Mouse (Mus musculus): ENCODE data around the gene Mettl23. TPM values are rescaled to one million over a fixed set of nuclear protein-coding genes. Genes with fewer than 3 reads are reported as not detected.

Mettl23 gene
- total RNA-seq, 1 experiment: 34.4 TPM

- Histone ChIP-seq H3K27ac (ENCODE audit: insufficient read depth, low read depth, low read length, poor library complexity, severe bottlenecking) (no peak overlapping the region), H3K36me3 (ENCODE audit: control insufficient read depth, insufficient read depth, low read length, poor library complexity, severe bottlenecking) (peaks cover 48% of the 10 kb centered on the region), H3K9ac (ENCODE audit: insufficient read depth, low read depth, low read length, poor library complexity, severe bottlenecking) (no peak overlapping the region), H3K4me3 (ENCODE audit: insufficient read depth in 1 of 2, low read depth in 1 of 2, low read length in 2 of 2, poor library complexity in 1 of 2, severe bottlenecking in 1 of 2) (no peak overlapping the region), H3K9me3 (ENCODE audit: control insufficient read depth, insufficient read depth, low read depth, low read length) (no peaks in the 10 kb centered on the region), H3K4me1 (ENCODE audit: control insufficient read depth in 2 of 2, insufficient read depth in 2 of 2, low read length in 2 of 2, poor library complexity in 1 of 2) (peaks cover 0 to 7% of the 10 kb centered on the region in 2 experiments; a peak in 1 of 4 replicates)
- DNase-seq (ENCODE audit: low read depth, low spot score): no peak
- TF ChIP-seq ZNF384 (IDR thresholded peaks at IDR 0.05; ENCODE audit: low read depth, low read length) (no peak), MAFK (IDR thresholded peaks at IDR 0.05; ENCODE audit: insufficient read depth, low read depth, low read length) (no peak), ZC3H11A (IDR thresholded peaks at IDR 0.05; ENCODE audit: borderline replicate concordance, low read depth, low read length) (no peak), CHD2 (IDR thresholded peaks at IDR 0.05; ENCODE audit: low read depth, low read length) (no peak), HCFC1 (IDR thresholded peaks at IDR 0.05; ENCODE audit: borderline replicate concordance, insufficient read depth, low read length) (no peak)
- in situ Hi-C loops (cut with MboI; ENCODE audit: low sequenced_read_pairs in 2 of 2, unreplicated experiment in 2 of 2): no loop called here
Observed at GRCm38 (mm10) chr11:116834954-116835353, 8.1 kb upstream of the Mettl23 start.

DNA sequence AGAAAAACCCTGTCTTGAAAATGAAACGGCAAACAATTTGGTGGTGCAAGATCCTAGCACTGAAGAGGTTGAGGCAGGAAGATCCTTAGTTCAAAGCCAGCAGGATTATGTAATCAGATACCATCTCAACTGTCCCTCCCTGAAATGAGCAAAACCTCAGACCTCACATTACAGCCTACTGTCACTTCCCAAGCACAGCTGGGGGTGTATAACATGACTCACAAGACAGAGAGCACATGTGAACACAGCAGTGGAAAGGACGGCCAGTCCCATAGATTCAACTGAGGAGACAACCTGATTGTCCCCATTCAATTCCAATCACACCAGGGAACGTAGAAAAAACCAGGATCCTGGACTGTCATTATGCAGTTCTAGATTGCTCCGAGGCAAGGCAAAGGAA is 6.8 kb upstream of the Mettl23 start:
- no peaks in the 10 kb centered on the region for H3K9me3 ChIP-seq (ENCODE audit: control insufficient read depth, insufficient read depth, low read depth, low read length)
- in situ Hi-C loops (cut with MboI; ENCODE audit: low sequenced_read_pairs in 2 of 2, unreplicated experiment in 2 of 2): no loop called here
- no peak for TF ChIP-seq ZNF384 (IDR thresholded peaks at IDR 0.05; ENCODE audit: low read depth, low read length)
- TF ChIP-seq ZC3H11A (IDR thresholded peaks at IDR 0.05; ENCODE audit: borderline replicate concordance, low read depth, low read length): no peak
- no peak for TF ChIP-seq MAFK (IDR thresholded peaks at IDR 0.05; ENCODE audit: insufficient read depth, low read depth, low read length)
- no peak for TF ChIP-seq CHD2 (IDR thresholded peaks at IDR 0.05; ENCODE audit: low read depth, low read length)
- TF ChIP-seq HCFC1 (IDR thresholded peaks at IDR 0.05; ENCODE audit: borderline replicate concordance, insufficient read depth, low read length): no peak
- no peak overlapping the region for H3K27ac ChIP-seq (ENCODE audit: insufficient read depth, low read depth, low read length, poor library complexity, severe bottlenecking)
- peaks cover 0 to 11% of the 10 kb centered on the region in 2 experiments; a peak in 1 of 4 replicates for H3K4me1 ChIP-seq (ENCODE audit: control insufficient read depth in 2 of 2, insufficient read depth in 2 of 2, low read length in 2 of 2, poor library complexity in 1 of 2)
- H3K36me3 ChIP-seq (ENCODE audit: control insufficient read depth, insufficient read depth, low read length, poor library complexity, severe bottlenecking): peaks cover 60% of the 10 kb centered on the region
- H3K9ac ChIP-seq (ENCODE audit: insufficient read depth, low read depth, low read length, poor library complexity, severe bottlenecking): no peak overlapping the region
- H3K4me3 ChIP-seq (ENCODE audit: insufficient read depth in 1 of 2, low read depth in 1 of 2, low read length in 2 of 2, poor library complexity in 1 of 2, severe bottlenecking in 1 of 2): no peak overlapping the region
- no peak for DNase-seq (ENCODE audit: low read depth, low spot score)

GRCm38 (mm10) chr11:116837441-116837840 is 5.6 kb upstream of the Mettl23 start:
- TF ChIP-seq ZNF384 (IDR thresholded peaks at IDR 0.05; ENCODE audit: low read depth, low read length) (no peak), CHD2 (IDR thresholded peaks at IDR 0.05; ENCODE audit: low read depth, low read length) (no peak), ZC3H11A (IDR thresholded peaks at IDR 0.05; ENCODE audit: borderline replicate concordance, low read depth, low read length) (no peak), HCFC1 (IDR thresholded peaks at IDR 0.05; ENCODE audit: borderline replicate concordance, insufficient read depth, low read length) (no peak), MAFK (IDR thresholded peaks at IDR 0.05; ENCODE audit: insufficient read depth, low read depth, low read length) (no peak)
- Histone ChIP-seq H3K9me3 (ENCODE audit: control insufficient read depth, insufficient read depth, low read depth, low read length) (no peaks in the 10 kb centered on the region), H3K9ac (ENCODE audit: insufficient read depth, low read depth, low read length, poor library complexity, severe bottlenecking) (no peak overlapping the region), H3K4me3 (ENCODE audit: insufficient read depth in 1 of 2, low read depth in 1 of 2, low read length in 2 of 2, poor library complexity in 1 of 2, severe bottlenecking in 1 of 2) (no peak overlapping the region), H3K36me3 (ENCODE audit: control insufficient read depth, insufficient read depth, low read length, poor library complexity, severe bottlenecking) (peaks cover 60% of the 10 kb centered on the region), H3K27ac (ENCODE audit: insufficient read depth, low read depth, low read length, poor library complexity, severe bottlenecking) (no peak overlapping the region), H3K4me1 (ENCODE audit: control insufficient read depth in 2 of 2, insufficient read depth in 2 of 2, low read length in 2 of 2, poor library complexity in 1 of 2) (peaks cover 2 to 11% of the 10 kb centered on the region in 2 experiments; a peak in 1 of 4 replicates)
- no peak for DNase-seq (ENCODE audit: low read depth, low spot score)
- in situ Hi-C loops (cut with MboI; ENCODE audit: low sequenced_read_pairs in 2 of 2, unreplicated experiment in 2 of 2): no loop called here

DNA sequence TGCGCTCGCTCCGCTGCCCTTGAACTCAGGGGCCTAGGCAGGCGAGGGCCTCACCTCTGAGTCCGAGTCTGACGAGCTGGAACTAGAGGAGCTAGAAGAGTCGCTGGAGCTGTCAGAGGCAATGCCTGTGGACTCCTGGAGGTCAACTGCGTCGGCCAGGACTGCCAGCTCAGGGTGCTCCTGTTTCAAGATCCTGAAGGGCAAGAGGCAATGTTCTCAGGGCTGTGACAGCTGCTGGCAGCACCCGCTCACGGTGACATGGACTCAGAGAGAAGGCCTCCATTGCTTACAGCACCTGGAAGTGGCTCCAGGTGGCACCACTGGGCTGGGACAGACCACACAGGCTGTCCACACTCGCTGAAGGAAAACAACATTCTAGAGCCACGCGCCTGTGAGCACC is 4.1 kb upstream of the Mettl23 start:
- no peak overlapping the region for H3K9ac ChIP-seq (ENCODE audit: insufficient read depth, low read depth, low read length, poor library complexity, severe bottlenecking)
- H3K9me3 ChIP-seq (ENCODE audit: control insufficient read depth, insufficient read depth, low read depth, low read length): no peaks in the 10 kb centered on the region
- H3K27ac ChIP-seq (ENCODE audit: insufficient read depth, low read depth, low read length, poor library complexity, severe bottlenecking): no peak overlapping the region
- H3K4me3 ChIP-seq (ENCODE audit: insufficient read depth in 1 of 2, low read depth in 1 of 2, low read length in 2 of 2, poor library complexity in 1 of 2, severe bottlenecking in 1 of 2): no peak overlapping the region
- TF ChIP-seq MAFK (IDR thresholded peaks at IDR 0.05; ENCODE audit: insufficient read depth, low read depth, low read length): no peak
- no peak for TF ChIP-seq ZNF384 (IDR thresholded peaks at IDR 0.05; ENCODE audit: low read depth, low read length)
- no peak for TF ChIP-seq CHD2 (IDR thresholded peaks at IDR 0.05; ENCODE audit: low read depth, low read length)
- no peak for TF ChIP-seq HCFC1 (IDR thresholded peaks at IDR 0.05; ENCODE audit: borderline replicate concordance, insufficient read depth, low read length)
- no peak for TF ChIP-seq ZC3H11A (IDR thresholded peaks at IDR 0.05; ENCODE audit: borderline replicate concordance, low read depth, low read length)
- peaks cover 2 to 11% of the 10 kb centered on the region in 2 experiments; a peak in 1 of 4 replicates for H3K4me1 ChIP-seq (ENCODE audit: control insufficient read depth in 2 of 2, insufficient read depth in 2 of 2, low read length in 2 of 2, poor library complexity in 1 of 2)
- DNase-seq (ENCODE audit: low read depth, low spot score): no peak
- in situ Hi-C loops (cut with MboI; ENCODE audit: low sequenced_read_pairs in 2 of 2, unreplicated experiment in 2 of 2): no loop called here
- peaks cover 58% of the 10 kb centered on the region for H3K36me3 ChIP-seq (ENCODE audit: control insufficient read depth, insufficient read depth, low read length, poor library complexity, severe bottlenecking)

DNA sequence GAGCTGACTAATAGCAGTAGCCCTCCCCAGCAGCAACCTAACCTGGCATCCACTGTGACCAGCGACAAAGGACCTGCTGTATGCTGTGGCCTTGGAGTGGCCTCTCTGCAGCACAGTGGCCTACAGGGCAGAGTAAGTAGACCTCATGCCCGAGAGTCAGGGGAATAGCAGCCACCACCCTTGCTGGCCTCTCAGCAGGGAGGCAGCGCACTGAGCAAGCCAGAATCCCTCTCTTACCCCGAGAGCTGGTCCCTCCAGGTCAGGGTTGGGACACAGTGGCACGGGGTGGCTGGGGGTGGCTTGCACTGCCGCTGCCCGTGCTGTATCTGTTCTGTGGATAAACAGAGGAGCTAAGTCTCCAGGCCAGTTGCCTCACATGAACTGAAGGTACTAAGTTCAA is 3.5 kb upstream of the Mettl23 start:
- H3K4me3 ChIP-seq (ENCODE audit: insufficient read depth in 1 of 2, low read depth in 1 of 2, low read length in 2 of 2, poor library complexity in 1 of 2, severe bottlenecking in 1 of 2): no peak overlapping the region
- no peak for DNase-seq (ENCODE audit: low read depth, low spot score)
- TF ChIP-seq ZNF384 (IDR thresholded peaks at IDR 0.05; ENCODE audit: low read depth, low read length): no peak
- TF ChIP-seq MAFK (IDR thresholded peaks at IDR 0.05; ENCODE audit: insufficient read depth, low read depth, low read length): no peak
- TF ChIP-seq CHD2 (IDR thresholded peaks at IDR 0.05; ENCODE audit: low read depth, low read length): no peak
- TF ChIP-seq ZC3H11A (IDR thresholded peaks at IDR 0.05; ENCODE audit: borderline replicate concordance, low read depth, low read length): no peak
- no peak for TF ChIP-seq HCFC1 (IDR thresholded peaks at IDR 0.05; ENCODE audit: borderline replicate concordance, insufficient read depth, low read length)
- in situ Hi-C loops (cut with MboI; ENCODE audit: low sequenced_read_pairs in 2 of 2, unreplicated experiment in 2 of 2): no loop called here
- no peak overlapping the region for H3K27ac ChIP-seq (ENCODE audit: insufficient read depth, low read depth, low read length, poor library complexity, severe bottlenecking)
- no peaks in the 10 kb centered on the region for H3K9me3 ChIP-seq (ENCODE audit: control insufficient read depth, insufficient read depth, low read depth, low read length)
- peaks cover 2 to 11% of the 10 kb centered on the region in 2 experiments; a peak in 1 of 4 replicates for H3K4me1 ChIP-seq (ENCODE audit: control insufficient read depth in 2 of 2, insufficient read depth in 2 of 2, low read length in 2 of 2, poor library complexity in 1 of 2)
- H3K36me3 ChIP-seq (ENCODE audit: control insufficient read depth, insufficient read depth, low read length, poor library complexity, severe bottlenecking): peaks cover 52% of the 10 kb centered on the region
- no peak overlapping the region for H3K9ac ChIP-seq (ENCODE audit: insufficient read depth, low read depth, low read length, poor library complexity, severe bottlenecking)

Data from ES-E14 (cell line).